Mouse (Mus musculus) yolk sac, embryonic 10.5 days (tissue): ENCODE results near the gene Cblb.

ENCODE experiments used
- DNase-seq: peaks from one replicate; pipeline ENCODE4 v3.0.0-alpha.2; 2017; ENCODE audit warnings: low spot score

The Cblb gene

GRCm38 (mm10) chr16:52071766-52072209, 40.8 kb downstream of the Cblb start:
- DNase-seq = no peak

- no peak for DNase-seq
These were observed 45.6 kb downstream of the Cblb start for GRCm38 (mm10) chr16:52076652-52077051.

DNA sequence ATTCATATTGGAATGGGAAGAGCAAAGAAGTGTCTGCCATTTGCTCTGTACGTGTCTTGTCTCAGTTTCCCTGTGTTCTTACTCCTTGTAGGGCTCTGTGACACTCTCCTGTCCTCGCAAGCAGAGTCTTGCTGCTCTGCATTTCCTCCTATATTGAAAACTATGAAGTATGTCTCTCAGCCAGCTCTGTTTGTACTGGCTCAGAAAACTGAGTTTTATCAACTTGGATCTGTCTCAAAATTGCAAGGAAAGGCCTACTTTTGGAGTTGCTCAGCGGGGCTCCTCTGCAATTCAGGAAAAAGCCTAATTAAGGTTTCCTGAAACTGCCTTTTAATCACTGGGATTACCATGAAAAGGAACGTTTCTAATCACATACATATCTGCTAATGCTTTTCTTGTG, 46.9 kb downstream of the Cblb start:
- no peak for DNase-seq

GRCm38 (mm10) chr16:52078758-52079474, 47.9 kb downstream of the Cblb start:
- no peak for DNase-seq

- DNase-seq = no peak
These were observed 48.4 kb downstream of the Cblb start for GRCm38 (mm10) chr16:52079475-52079823.

- DNase-seq = no peak
These were observed 49.8 kb downstream of the Cblb start for GRCm38 (mm10) chr16:52080619-52081395.

GRCm38 (mm10) chr16:52081756-52082155, 50.7 kb downstream of the Cblb start:
- DNase-seq = no peak

DNA sequence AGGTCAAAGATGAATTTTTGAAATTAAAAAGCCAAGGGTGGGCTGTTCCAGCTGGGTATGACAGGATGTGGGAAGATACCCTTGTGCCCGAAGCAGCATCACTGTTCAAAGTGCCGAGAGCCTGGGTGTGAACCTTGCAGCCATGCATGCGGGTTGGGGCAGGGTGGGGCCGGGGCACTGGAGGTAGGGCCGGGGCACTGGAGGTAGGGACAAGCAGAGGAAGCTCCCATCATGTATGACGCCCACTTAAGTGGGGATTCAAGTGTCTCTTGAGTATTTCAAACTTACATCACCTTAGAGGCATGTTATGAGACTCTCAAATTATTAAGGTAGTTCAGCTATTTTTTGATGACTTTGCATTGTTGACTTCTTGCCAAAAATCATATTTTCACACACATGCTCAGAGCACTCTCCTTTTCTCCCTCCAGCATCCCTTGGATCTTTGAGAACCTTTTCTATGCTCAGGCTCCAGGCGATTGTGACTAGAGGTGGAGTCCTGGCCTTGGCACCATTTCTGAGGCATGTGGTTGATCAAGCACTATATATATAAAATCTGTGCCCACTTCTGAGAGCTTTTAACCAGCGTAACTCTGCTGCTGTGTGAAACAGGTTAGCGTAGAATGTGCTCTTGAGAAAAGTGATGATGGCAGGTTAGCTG, 55.9 kb downstream of the Cblb start:
- DNase-seq = no peak

GRCm38 (mm10) chr16:52089354-52089753, 58.3 kb downstream of the Cblb start:
- no peak for DNase-seq

DNA sequence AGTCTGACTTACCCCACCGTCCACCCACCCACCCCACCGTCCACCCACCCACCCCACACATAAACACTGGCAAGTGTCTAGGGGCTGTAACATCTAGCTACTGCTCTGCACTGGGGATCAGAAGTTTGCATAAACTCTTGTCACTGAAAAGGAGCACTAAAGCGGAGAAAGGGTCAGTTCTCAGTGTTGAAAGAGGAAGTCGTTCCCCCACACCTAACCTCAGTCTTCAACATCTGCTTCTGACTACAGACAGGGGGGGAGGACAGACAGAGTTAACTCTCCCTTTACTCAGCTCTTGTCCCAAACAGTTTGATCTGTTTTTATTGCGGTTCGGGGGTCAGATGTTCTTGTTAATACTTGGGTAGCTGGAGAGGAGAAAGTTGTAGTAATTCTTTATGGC, 59.9 kb downstream of the Cblb start:
- DNase-seq = no peak

DNA sequence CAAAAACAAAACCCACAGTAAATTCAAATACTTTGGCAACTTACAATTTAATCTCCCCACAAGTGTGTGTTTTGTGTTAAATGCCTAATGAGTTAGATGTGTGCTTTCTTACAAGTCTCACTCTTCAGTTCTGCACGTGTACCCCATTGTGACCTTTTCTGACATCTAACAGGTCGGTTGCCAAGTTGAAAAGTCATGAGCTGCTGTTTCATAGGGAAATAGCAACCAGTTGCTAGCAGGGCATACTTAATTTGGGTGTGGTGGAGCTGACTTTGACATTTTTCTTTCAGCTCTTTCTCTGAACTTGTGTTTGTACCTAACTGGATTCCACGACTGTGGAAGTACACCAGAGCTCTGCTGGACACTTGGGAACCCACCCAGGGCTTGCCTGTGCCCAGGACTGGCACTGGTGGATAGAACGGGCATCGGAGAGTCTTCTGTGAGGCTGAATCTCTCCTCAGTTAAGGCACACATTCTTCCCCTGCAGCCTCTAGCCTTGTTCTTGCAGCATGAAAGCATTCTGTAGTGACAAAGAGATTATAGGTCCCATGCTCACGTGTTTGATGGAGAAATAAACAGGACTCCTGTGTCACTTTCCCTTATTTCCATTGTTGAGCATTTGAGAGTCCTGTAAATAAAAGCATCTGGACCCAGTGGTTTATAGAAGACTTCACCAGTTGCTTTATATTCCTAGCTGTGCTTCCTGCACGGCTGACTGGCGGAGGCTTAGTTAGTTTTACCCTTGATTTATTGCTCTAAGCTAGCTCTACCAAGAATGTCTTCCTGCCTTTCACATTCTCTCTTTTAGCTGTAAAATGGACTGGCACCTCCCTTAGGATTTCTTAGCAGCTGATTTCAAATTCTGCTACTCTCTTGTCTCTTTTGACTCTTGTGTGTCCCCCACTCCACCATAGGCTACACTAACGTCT, 62.6 kb downstream of the Cblb start:
- no peak for DNase-seq

DNA sequence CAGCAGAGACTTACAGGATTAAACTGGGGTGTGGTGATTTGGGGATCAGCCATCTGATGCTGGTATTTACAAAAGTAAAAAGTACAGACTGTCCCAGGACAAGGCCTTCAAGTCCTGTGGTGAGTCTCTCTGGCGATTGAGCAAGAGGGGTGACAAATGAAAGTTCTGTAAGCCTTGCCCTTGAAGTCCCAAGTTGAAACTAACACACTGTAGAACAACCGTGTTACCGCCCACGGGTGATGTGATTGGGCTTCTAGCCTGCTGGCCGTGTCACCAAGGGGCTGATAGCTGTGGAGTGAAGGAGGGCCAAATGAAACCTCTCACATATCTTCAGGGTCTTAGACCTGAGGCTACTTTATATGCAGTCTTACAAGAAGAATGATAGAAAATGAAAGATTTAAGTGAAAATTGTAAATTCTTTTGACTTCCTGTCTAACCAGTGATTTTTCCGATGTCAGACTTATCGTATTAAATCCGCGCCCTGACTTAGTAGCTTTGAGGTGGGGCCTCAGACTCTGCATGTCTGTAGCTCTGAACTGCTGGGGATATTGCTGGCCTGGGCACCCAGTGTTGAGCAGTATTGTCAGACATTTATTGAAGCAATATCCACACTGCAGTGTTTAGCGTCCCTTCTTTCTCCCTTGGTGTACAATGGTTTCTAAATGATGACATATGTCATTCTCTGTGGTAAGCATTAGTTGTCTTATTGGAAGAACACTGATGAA, 63.9 kb downstream of the Cblb start:
- no peak for DNase-seq

- DNase-seq = no peak
These were observed 64.6 kb downstream of the Cblb start for GRCm38 (mm10) chr16:52095643-52096042.

DNA sequence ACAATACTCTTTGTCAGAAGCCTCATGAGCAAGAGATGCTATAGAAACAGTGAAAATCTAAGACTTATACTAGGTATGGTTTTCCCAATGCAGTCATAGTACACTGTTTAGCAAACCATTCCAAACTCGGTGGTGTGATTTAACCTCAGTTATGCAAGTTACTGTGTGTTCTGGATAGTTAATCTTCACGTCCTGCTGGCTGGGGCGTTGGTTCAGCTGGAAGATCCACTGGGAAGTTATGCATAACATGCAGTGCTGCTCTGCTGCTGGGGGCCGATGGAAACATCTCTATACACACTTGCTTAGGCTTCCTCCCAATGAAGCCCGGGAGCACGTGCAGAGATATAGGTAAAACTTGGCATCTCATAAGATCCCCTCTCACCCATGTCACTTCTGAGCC, 69.4 kb downstream of the Cblb start:
- DNase-seq = no peak

DNA sequence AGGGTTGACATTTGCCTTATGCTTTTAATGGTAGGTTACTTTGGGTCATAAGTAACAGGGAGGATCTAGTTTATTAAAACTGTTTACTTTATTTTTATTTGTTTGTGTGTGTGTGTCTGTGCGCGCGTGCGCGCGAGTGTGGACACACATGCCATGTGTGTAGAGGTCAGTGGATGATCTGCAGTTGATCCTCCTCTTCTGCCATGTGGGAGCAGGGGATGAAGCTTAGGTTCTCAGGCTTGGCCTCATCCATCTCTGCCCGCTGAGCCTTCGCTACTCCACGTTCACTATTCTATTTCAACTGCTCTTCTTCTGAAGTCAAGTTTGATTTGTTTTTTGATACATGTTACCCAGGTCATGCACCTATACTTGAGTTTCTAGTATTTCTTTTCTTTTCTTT, 73.6 kb downstream of the Cblb start:
- DNase-seq = no peak

- DNase-seq = no peak
These were observed 76.8 kb downstream of the Cblb start for GRCm38 (mm10) chr16:52107836-52108235.

GRCm38 (mm10) chr16:52114473-52114872, 83.4 kb downstream of the Cblb start:
- no peak for DNase-seq

- DNase-seq = no peak
These were observed 88.0 kb downstream of the Cblb start for GRCm38 (mm10) chr16:52119003-52119402.

DNA sequence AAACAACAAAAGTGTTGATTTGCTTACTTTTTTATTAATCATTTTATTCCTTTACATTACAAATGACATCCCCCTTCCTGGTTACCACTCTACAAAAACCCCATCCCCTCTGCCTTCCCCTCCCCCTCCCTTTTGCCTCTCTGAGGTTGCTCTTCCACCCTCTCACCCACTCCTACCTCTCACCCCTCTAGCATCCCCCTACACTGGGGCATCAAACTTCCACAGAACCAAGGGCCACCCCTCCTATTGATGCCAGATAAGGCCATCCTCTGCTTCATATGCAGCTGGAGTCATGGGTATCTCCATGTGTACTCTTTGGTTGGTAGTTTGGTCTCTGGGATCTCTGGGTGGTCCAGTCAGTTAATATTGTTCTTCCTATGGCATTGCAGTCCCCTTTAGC, 93.9 kb downstream of the Cblb start:
- no peak for DNase-seq

DNA sequence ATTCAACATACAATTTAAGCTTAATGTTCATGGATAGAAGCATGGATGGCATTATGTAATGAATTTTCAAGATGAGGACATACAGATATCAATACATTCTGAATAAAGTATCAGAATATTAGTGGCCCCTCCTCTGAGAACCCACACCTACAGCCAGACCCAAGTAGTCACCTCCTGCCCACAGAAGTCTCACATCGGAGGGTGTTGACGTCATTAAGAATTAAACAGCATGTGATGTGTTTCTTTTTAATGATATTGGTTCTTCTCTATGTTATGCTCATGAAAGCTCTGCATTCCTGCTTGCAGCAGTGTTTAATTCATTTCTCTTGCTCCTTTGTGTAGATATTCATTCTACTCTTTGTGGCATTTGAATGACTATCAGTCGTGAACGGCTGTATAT, 94.9 kb downstream of the Cblb start:
- no peak for DNase-seq

- no peak for DNase-seq
These were observed 98.4 kb downstream of the Cblb start for GRCm38 (mm10) chr16:52129357-52129905.
